Mouse (Mus musculus): ENCODE results near the gene Tap1.
"Not testable (repeated sequence)": the region's sequence is repeated elsewhere in the genome, so short reads cannot be mapped to it uniquely, and the experiment has no call there.

The Tap1 gene

GRCm38 (mm10) chr17:34204303-34205010 is 17.1 kb downstream of the Tap1 start:
- DNase-seq (ENCODE audit: low spot score in 2 of 2), result peak; percentile 37 to 89

- no peak for DNase-seq (ENCODE audit: low spot score in 2 of 2)
Observed at GRCm38 (mm10) chr17:34205021-34205745, 17.8 kb downstream of the Tap1 start.

GRCm38 (mm10) chr17:34205746-34206176 is 18.4 kb downstream of the Tap1 start:
- no peak for DNase-seq (ENCODE audit: low spot score in 2 of 2)

GRCm38 (mm10) chr17:34206731-34207130 is 19.4 kb downstream of the Tap1 start:
- no peak for DNase-seq (ENCODE audit: low spot score in 2 of 2)

- no peak for DNase-seq (ENCODE audit: low spot score in 2 of 2)
Observed at GRCm38 (mm10) chr17:34207456-34207855, 20.1 kb downstream of the Tap1 start.

GRCm38 (mm10) chr17:34207866-34208265 is 20.5 kb downstream of the Tap1 start:
- no peak for DNase-seq (ENCODE audit: low spot score in 2 of 2)

GRCm38 (mm10) chr17:34208421-34208820 is 21.1 kb downstream of the Tap1 start:
- DNase-seq (ENCODE audit: low spot score in 2 of 2), result no peak

- no peak for DNase-seq (ENCODE audit: low spot score in 2 of 2)
Observed at GRCm38 (mm10) chr17:34209680-34210079, 22.3 kb downstream of the Tap1 start.

- no peak for DNase-seq (ENCODE audit: low spot score in 2 of 2)
Observed at GRCm38 (mm10) chr17:34210599-34210998, 23.2 kb downstream of the Tap1 start.

GRCm38 (mm10) chr17:34211746-34212365 is 24.5 kb downstream of the Tap1 start:
- no peak for DNase-seq (ENCODE audit: low spot score in 2 of 2)

- no peak for DNase-seq (ENCODE audit: low spot score in 2 of 2)
Observed at GRCm38 (mm10) chr17:34213936-34214335, 26.6 kb downstream of the Tap1 start.

- DNase-seq (ENCODE audit: low spot score in 2 of 2), result no peak
Observed at GRCm38 (mm10) chr17:34215176-34215575, 27.8 kb downstream of the Tap1 start.

GRCm38 (mm10) chr17:34217216-34217928 is 30.0 kb downstream of the Tap1 start:
- no peak for DNase-seq (ENCODE audit: low spot score in 2 of 2)

- DNase-seq (ENCODE audit: low spot score in 2 of 2), result no peak
Observed at GRCm38 (mm10) chr17:34217986-34218385, 30.6 kb downstream of the Tap1 start.

- DNase-seq (ENCODE audit: low spot score in 2 of 2), result peak in 1 of 2 experiments; percentile 56
Observed at GRCm38 (mm10) chr17:34218675-34219074, 31.3 kb downstream of the Tap1 start.

GRCm38 (mm10) chr17:34219096-34219495 is 31.7 kb downstream of the Tap1 start:
- not testable (repeated sequence) for DNase-seq (ENCODE audit: low spot score in 2 of 2)

- DNase-seq (ENCODE audit: low spot score in 2 of 2), result peak; percentile 45 to 58
Observed at GRCm38 (mm10) chr17:34219801-34220200, 32.4 kb downstream of the Tap1 start.

GRCm38 (mm10) chr17:34220401-34220800 is 33.0 kb downstream of the Tap1 start:
- DNase-seq (ENCODE audit: low spot score in 2 of 2), result not testable (repeated sequence)

GRCm38 (mm10) chr17:34224816-34225215 is 37.5 kb downstream of the Tap1 start:
- no peak for DNase-seq (ENCODE audit: low spot score in 2 of 2)

- no peak for DNase-seq (ENCODE audit: low spot score in 2 of 2)
Observed at GRCm38 (mm10) chr17:34225426-34225825, 38.1 kb downstream of the Tap1 start.

GRCm38 (mm10) chr17:34225911-34226310 is 38.6 kb downstream of the Tap1 start:
- not testable (repeated sequence) for DNase-seq (ENCODE audit: low spot score in 2 of 2)

GRCm38 (mm10) chr17:34230971-34231370 is 43.6 kb downstream of the Tap1 start:
- peak in 1 of 2 experiments; percentile 20 for DNase-seq (ENCODE audit: low spot score in 2 of 2)

All from left cerebral cortex, adult 9 months (tissue).